Mouse (Mus musculus) embryonic facial prominence, embryonic 10.5 days (tissue): ENCODE results near the gene Npr1. TPM values are rescaled to one million over a fixed set of nuclear protein-coding genes. Genes with fewer than 3 reads are reported as not detected.

Experiments
- polyA plus RNA-seq: library from polyadenylated mRNA; unstranded; fragments of >200 nt; fragmentation: Nextera tagmentation; extraction: Ambion mirVana; gene quantifications from 2 replicates; pipeline ENCODE4 v1.2.1, GENCODE M21; 2016

Npr1 gene
- polyA plus RNA-seq, 1 experiment from 2014 or later, result 2.0 TPM

Other genes with a start within 250 kb of the Npr1 start
- gene Jtb, start 234.3 kb downstream of the Npr1 start, polyA plus RNA-seq, result 79.3 and 81.4 TPM in 2 replicates
- gene Creb3l4, start 222.4 kb downstream of the Npr1 start, polyA plus RNA-seq, result 4.2 and 6.1 TPM in 2 replicates
- gene Slc39a1, start 217.7 kb downstream of the Npr1 start, polyA plus RNA-seq, result 60.9 and 64.2 TPM in 2 replicates
- gene Crtc2, start 211.7 kb downstream of the Npr1 start, polyA plus RNA-seq, result 26.1 and 26.8 TPM in 2 replicates
- gene Dennd4b, start 200.7 kb downstream of the Npr1 start, polyA plus RNA-seq, result 4.3 and 5.3 TPM in 2 replicates
- 13.6 and 15.7 TPM in 2 replicates for gene Gatad2b, start 172.7 kb downstream of the Npr1 start, polyA plus RNA-seq
- gene Slc27a3, start 75.9 kb downstream of the Npr1 start, polyA plus RNA-seq, result 29.4 and 33.9 TPM in 2 replicates
- gene Ints3, start 32.2 kb downstream of the Npr1 start, polyA plus RNA-seq, result 42.8 and 46.3 TPM in 2 replicates
- gene Ilf2, start 10.3 kb upstream of the Npr1 start, polyA plus RNA-seq, result 356 and 367 TPM in 2 replicates
- gene Snapin, start 25.2 kb upstream of the Npr1 start, polyA plus RNA-seq, result 55.5 and 57.2 TPM in 2 replicates
- gene Chtop, start 43.6 kb upstream of the Npr1 start, polyA plus RNA-seq, result 181 and 188 TPM in 2 replicates
- gene S100a1, start 48.5 kb upstream of the Npr1 start, polyA plus RNA-seq, result 5.7 and 6.4 TPM in 2 replicates
- gene S100a13, start 48.6 kb upstream of the Npr1 start, polyA plus RNA-seq, result 8.3 and 8.5 TPM in 2 replicates
- gene S100a14, start 61.0 kb upstream of the Npr1 start, polyA plus RNA-seq, result not detected in 2 replicates
- 32.9 and 34.7 TPM in 2 replicates for gene S100a16, start 71.4 kb upstream of the Npr1 start, polyA plus RNA-seq
- gene S100a3, start 94.7 kb upstream of the Npr1 start, polyA plus RNA-seq, result 0.44 TPM in 1 of 2 replicates, not detected in the other
- not detected in 2 replicates for gene S100a2, start 124.4 kb upstream of the Npr1 start, polyA plus RNA-seq
- not detected in 2 replicates for gene Gm42674, start 136.0 kb upstream of the Npr1 start, polyA plus RNA-seq
- 1.1 TPM in 1 of 2 replicates, not detected in the other for gene S100a4, start 137.9 kb upstream of the Npr1 start, polyA plus RNA-seq
- not detected in 2 replicates for gene S100a5, start 142.7 kb upstream of the Npr1 start, polyA plus RNA-seq
- 17.7 and 21.3 TPM in 2 replicates for gene S100a6, start 147.0 kb upstream of the Npr1 start, polyA plus RNA-seq
- gene S100a7a, start 188.2 kb upstream of the Npr1 start, polyA plus RNA-seq, result not detected in 2 replicates
- gene S100a8, start 203.1 kb upstream of the Npr1 start, polyA plus RNA-seq, result 0.47 and 0.92 TPM in 2 replicates
- 0.32 TPM in 1 of 2 replicates, not detected in the other for gene S100a9, start 229.9 kb upstream of the Npr1 start, polyA plus RNA-seq